Mouse (Mus musculus) stomach, postnatal 0 days (tissue): ENCODE data around the gene Kpna2. TPM values are rescaled to one million over a fixed set of nuclear protein-coding genes. Genes with fewer than 3 reads are reported as not detected.

ENCODE experiments used
- ATAC-seq: fragments of 200-750 bp; cut with Nextera tagmentation; 2 replicates; pipeline ENCODE4 v1.8.0; 2017; ENCODE audit not compliant: low FRiP score, low TSS enrichment
- DNase-seq: peaks from one replicate; pipeline ENCODE4 v3.0.0-alpha.2; 2016; ENCODE audit warnings: low spot score
- H3K27ac ChIP-seq: fragments of 300-500 bp; sonication (generic); replicated peaks from 2 replicates; pipeline ENCODE4 v1.5.1; 2014; ENCODE audit warnings: mild to moderate bottlenecking, control low read depth
- H3K27me3 ChIP-seq: fragments of 300-500 bp; sonication (generic); 2 replicates; pipeline ENCODE4 v1.6.1; 2014; ENCODE audit warnings: low read length; ENCODE audit not compliant: control insufficient read depth, insufficient read depth
- H3K36me3 ChIP-seq: fragments of 300-500 bp; sonication (generic); 2 replicates; pipeline ENCODE4 v1.6.1; 2014; ENCODE audit warnings: low read length, mixed read lengths; ENCODE audit not compliant: control insufficient read depth, insufficient read depth
- H3K4me1 ChIP-seq: fragments of 300-500 bp; sonication (generic); replicated peaks from 2 replicates; pipeline ENCODE4 v1.6.1; 2014; ENCODE audit warnings: antibody characterized with exemption; ENCODE audit not compliant: control insufficient read depth, insufficient read depth
- H3K4me2 ChIP-seq: fragments of 300-500 bp; sonication (generic); replicated peaks from 2 replicates; pipeline ENCODE4 v1.6.1; 2014; ENCODE audit warnings: low read depth, mild to moderate bottlenecking, control low read depth, moderate library complexity
- H3K4me3 ChIP-seq: fragments of 300-500 bp; sonication (generic); 2 replicates; pipeline ENCODE4 v1.5.1; 2014; ENCODE audit warnings: low read depth, low read length, control low read depth
- H3K9ac ChIP-seq: fragments of 300-500 bp; sonication (generic); 2 replicates; pipeline ENCODE4 v1.6.1; 2014; ENCODE audit warnings: mild to moderate bottlenecking, low read length, control low read depth, mixed read lengths
- H3K9me3 ChIP-seq: fragments of 300-500 bp; sonication (generic); 2 replicates; pipeline ENCODE4 v1.6.1; 2016; ENCODE audit warnings: low read length; ENCODE audit not compliant: control insufficient read depth
- CTCF ChIP-seq: IDR thresholded peaks from 2 replicates; pipeline ENCODE4 v1.5.1; 2016; ENCODE audit warnings: antibody characterized with exemption, low read depth, mild to moderate bottlenecking, moderate library complexity
- EP300 ChIP-seq: optimal IDR thresholded peaks from 2 replicates; pipeline ENCODE3; 2016; ENCODE audit warnings: antibody characterized with exemption
- WGBS: fragments of 180-500 bp; shearing (Covaris S2); extraction: QIAGEN DNeasy Blood & Tissue Kit; methylation state at CpG from one replicate; pipeline ENCODE4 v1.1.7; 2014; 5-methylcytosine and 5-hydroxymethylcytosine counted together
- polyA plus RNA-seq: library from polyadenylated mRNA; unstranded; fragments of >200 nt; fragmentation: Nextera tagmentation; extraction: Ambion mirVana; gene quantifications from 2 replicates; pipeline ENCODE4 v1.2.1, GENCODE M21; 2015

The Kpna2 gene
- polyA plus RNA-seq, 1 experiment from 2014 or later: 158 TPM

DNA sequence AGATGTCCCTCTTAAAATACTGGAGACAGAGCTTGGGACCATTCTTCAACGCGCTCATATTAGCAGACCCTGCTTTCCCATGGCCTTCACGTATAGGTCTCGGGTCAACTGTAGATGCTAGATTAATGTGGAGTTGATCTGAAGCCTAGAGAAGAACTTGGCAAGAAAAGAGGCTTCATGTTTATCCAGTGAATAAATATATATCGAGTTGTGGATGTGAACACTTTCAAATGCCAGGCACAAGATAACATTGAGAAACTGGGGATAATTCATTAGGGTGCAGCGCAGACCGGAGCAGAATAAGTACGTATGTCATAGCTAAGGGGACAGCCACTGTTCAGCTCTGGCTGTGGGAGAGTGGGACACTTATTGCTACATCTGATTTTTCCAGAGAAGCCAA, 29.5 kb downstream of the Kpna2 start:
- ATAC-seq (no peak), DNase-seq (no peak)
- no peak overlapping the region for H3K4me2 ChIP-seq
- no peaks in the 10 kb centered on the region for H3K36me3 ChIP-seq
- no peaks in the 10 kb centered on the region for H3K4me1 ChIP-seq
- 49% methylated on average over 8 of the region's 8 CpGs for WGBS
- H3K4me3 ChIP-seq: no peak overlapping the region
- TF ChIP-seq EP300 (no peak), CTCF (no peak)
- no peak overlapping the region for H3K27ac ChIP-seq
- H3K9me3 ChIP-seq: no peaks in the 10 kb centered on the region
- no peaks in the 10 kb centered on the region for H3K27me3 ChIP-seq
- no peak overlapping the region for H3K9ac ChIP-seq

DNA sequence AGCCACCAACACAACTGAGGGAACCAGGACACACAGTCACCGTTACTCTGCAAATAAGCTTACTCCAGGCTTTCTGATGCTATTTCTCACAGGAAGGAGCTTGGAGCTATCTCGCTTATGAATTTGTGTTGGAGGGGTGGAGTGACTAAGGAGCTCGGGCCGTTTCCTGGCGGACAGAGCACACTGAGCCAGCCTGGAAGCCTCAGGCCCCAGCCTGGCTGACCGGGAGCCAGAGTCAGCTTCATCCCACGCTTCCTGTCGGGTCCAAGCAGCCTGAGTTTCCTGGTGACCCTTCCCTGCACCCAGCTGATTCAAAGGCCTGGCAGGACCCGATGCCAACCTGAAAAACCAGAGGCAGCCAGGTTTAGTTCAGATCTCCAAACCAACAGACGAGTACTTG, 31.7 kb downstream of the Kpna2 start:
- WGBS: 32% methylated on average over 10 of the region's 10 CpGs
- Histone ChIP-seq H3K4me3 (no peak overlapping the region), H3K27ac (no peak overlapping the region), H3K27me3 (no peaks in the 10 kb centered on the region), H3K4me2 (no peak overlapping the region), H3K9ac (no peak overlapping the region), H3K9me3 (no peaks in the 10 kb centered on the region), H3K36me3 (no peaks in the 10 kb centered on the region), H3K4me1 (no peaks in the 10 kb centered on the region)
- DNase-seq: no peak
- TF ChIP-seq EP300 (no peak), CTCF (no peak)
- peak; percentile 57; the same call in 1 of the 2 replicates for ATAC-seq

DNA sequence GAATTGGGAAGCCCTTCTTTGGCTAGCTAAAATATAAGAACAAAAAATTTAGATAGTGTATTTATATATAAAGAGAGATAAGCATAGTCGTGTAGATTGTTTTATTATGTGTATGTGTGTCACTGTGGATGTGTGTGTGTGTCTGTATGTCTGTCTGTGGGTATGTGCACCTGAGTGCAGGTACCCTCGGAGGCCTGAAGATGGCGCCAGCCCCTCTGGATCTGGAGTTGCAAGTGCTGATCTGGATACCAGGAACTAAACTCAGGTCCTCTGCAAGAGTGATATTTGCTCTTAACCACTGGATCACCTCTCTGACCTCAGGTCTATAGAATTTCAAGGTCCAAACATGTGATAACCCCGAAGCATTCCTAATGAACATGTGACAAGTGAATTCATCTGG, 33.5 kb downstream of the Kpna2 start:
- Histone ChIP-seq H3K27ac (no peak overlapping the region), H3K36me3 (no peaks in the 10 kb centered on the region), H3K4me2 (no peak overlapping the region), H3K9me3 (no peaks in the 10 kb centered on the region), H3K27me3 (no peaks in the 10 kb centered on the region), H3K4me3 (no peak overlapping the region), H3K9ac (no peak overlapping the region), H3K4me1 (no peaks in the 10 kb centered on the region)
- no peak for DNase-seq
- 89% methylated on average over 4 of the region's 4 CpGs for WGBS
- TF ChIP-seq CTCF (peak; percentile 31), EP300 (no peak)
- no peak for ATAC-seq

DNA sequence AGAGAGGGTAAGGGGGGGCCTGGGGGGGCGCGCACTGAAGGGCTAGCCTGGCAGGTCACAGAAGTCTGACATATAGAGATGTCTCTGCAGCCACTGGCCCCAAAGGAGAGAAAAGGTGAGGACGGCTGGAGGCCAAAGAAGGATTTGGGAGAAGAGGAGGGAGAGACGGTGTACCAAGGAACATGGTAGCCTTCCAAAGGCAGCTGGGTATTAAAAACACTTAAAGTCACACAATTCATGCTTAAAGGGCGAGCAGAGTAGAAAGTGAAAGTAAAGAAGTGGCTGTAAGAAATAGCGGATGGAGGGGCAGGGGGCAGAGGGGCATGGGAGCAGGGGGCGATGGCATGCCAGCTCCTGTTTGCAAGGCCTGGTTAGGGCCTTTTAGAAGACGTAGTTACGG, 37.0 kb downstream of the Kpna2 start:
- no peaks in the 10 kb centered on the region for H3K36me3 ChIP-seq
- no peak overlapping the region for H3K4me3 ChIP-seq
- no peak overlapping the region for H3K27ac ChIP-seq
- H3K27me3 ChIP-seq: no peaks in the 10 kb centered on the region
- 75% methylated on average over 9 of the region's 9 CpGs for WGBS
- no peaks in the 10 kb centered on the region for H3K4me1 ChIP-seq
- no peak for DNase-seq
- no peak for ATAC-seq
- H3K4me2 ChIP-seq: no peak overlapping the region
- H3K9ac ChIP-seq: no peak overlapping the region
- TF ChIP-seq EP300: no peak
- TF ChIP-seq CTCF: no peak
- H3K9me3 ChIP-seq: no peaks in the 10 kb centered on the region

DNA sequence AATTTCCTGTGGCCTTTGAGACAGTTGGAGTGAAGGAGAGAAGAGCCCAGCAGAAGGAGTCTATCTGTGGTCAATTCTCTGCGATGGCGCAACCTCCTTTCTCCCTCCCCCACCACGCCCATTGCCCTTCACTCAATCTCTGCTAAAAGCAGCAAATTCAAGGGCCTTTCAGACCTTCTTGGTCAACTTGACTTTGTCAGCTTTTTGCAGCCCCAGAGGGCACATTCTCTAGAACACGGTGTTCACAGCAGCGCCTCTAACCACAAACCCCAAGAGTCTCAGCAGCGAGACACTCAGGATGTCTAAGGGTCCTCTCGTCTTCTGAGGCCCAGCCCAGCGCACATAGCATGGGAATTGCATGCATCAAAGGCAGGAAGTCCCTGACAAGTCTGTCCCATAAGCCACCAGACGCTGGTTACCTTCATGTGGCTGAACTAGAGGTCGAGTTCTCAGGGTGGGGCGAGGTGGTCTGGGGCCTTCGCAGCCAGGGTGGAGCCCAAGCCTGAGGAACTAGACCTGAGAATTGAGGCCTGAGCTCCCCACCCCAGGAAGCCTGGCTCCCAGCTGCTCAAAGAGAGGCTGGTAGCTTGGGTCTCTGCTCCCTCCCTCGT, 37.8 kb downstream of the Kpna2 start:
- Histone ChIP-seq H3K4me2 (no peak overlapping the region), H3K36me3 (no peaks in the 10 kb centered on the region), H3K9ac (no peak overlapping the region), H3K4me3 (no peak overlapping the region), H3K9me3 (no peaks in the 10 kb centered on the region), H3K4me1 (no peaks in the 10 kb centered on the region), H3K27ac (no peak overlapping the region), H3K27me3 (no peaks in the 10 kb centered on the region)
- TF ChIP-seq CTCF (no peak), EP300 (no peak)
- ATAC-seq (no peak), DNase-seq (no peak)
- whole genome bisulfite sequencing: 65% methylated on average over 13 of the region's 13 CpGs

DNA sequence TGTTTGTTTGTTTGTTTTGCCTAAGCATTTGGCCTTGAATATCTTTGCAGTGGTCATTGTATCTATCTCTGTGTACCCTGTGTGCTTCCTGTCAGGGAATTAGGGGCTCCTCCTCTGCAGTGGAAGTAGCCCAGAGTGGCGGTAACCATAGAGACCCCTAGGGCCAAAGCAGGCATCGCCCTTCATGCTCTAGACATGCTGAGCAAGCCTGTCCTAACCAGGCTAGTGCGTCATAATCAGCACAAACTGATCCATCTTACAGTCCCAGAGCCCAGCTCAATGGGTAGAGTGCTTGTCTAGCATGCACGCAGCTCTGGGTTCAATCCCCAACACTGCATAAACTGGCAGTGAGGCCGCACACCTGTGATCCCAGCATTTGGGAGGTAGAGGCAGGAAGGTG, 40.2 kb downstream of the Kpna2 start:
- TF ChIP-seq CTCF: no peak
- TF ChIP-seq EP300: no peak
- no peak for ATAC-seq
- no peak overlapping the region for H3K27ac ChIP-seq

More for the DNA sequence above, 40.2 kb downstream of the Kpna2 start:
- no peaks in the 10 kb centered on the region for H3K4me1 ChIP-seq
- no peaks in the 10 kb centered on the region for H3K36me3 ChIP-seq
- no peak overlapping the region for H3K4me3 ChIP-seq
- WGBS: 95% methylated on average over 5 of the region's 5 CpGs
- no peaks in the 10 kb centered on the region for H3K27me3 ChIP-seq
- H3K9me3 ChIP-seq: no peaks in the 10 kb centered on the region
- H3K9ac ChIP-seq: no peak overlapping the region
- H3K4me2 ChIP-seq: no peak overlapping the region
- no peak for DNase-seq
